Mouse (Mus musculus): ENCODE measurements at regions not wholly inside any gene's neighbourhood (a gene's known extent, or its start where the extent isn't known, plus 50 kb on each side); places are given as distances from the start of the nearest gene placed in this dataset.

GRCm38 (mm10) chr4:8431032-8431332 lies 192.1 kb upstream of the Car8 start:
- no peak for TF ChIP-seq CTCF (IDR thresholded peaks at IDR 0.05 in 2 of 3, conservative IDR thresholded peaks at IDR 0.05 in 1 of 3; ENCODE audit: control insufficient read depth in 1 of 3, insufficient read depth in 1 of 3, low read depth in 2 of 3, low read length in 3 of 3, poor library complexity in 1 of 3, severe bottlenecking in 1 of 3)
- no peak for TF ChIP-seq GATA1 (IDR thresholded peaks at IDR 0.05; ENCODE audit: low read depth, low read length)
- TF ChIP-seq SMC3 (IDR thresholded peaks at IDR 0.05; ENCODE audit: low read depth, low read length), result no peak
- TF ChIP-seq CHD1 (IDR thresholded peaks at IDR 0.05; ENCODE audit: low read depth, low read length), result no peak
- TF ChIP-seq POLR2A (IDR thresholded peaks at IDR 0.05; ENCODE audit: control insufficient read depth in 1 of 2, insufficient read depth in 1 of 2, low read depth in 1 of 2, low read length in 2 of 2, poor library complexity in 1 of 2), result no peak
- no peak for TF ChIP-seq POLR2AphosphoS2 (IDR thresholded peaks at IDR 0.05; ENCODE audit: low read length)
- TF ChIP-seq NRF1 (IDR thresholded peaks at IDR 0.05; ENCODE audit: insufficient read depth, low read depth, low read length, poor library complexity, severe bottlenecking), result no peak
- TF ChIP-seq MYC (IDR thresholded peaks at IDR 0.05; ENCODE audit: low read depth, low read length), result no peak
- TF ChIP-seq MXI1 (IDR thresholded peaks at IDR 0.05; ENCODE audit: low read depth, low read length), result no peak
- no peak for TF ChIP-seq NELFE (IDR thresholded peaks at IDR 0.05; ENCODE audit: low read depth, low read length)
- no peak for TF ChIP-seq POLR2AphosphoS5 (IDR thresholded peaks at IDR 0.05; ENCODE audit: borderline replicate concordance, low read depth, low read length)
- no peak for TF ChIP-seq HCFC1 (IDR thresholded peaks at IDR 0.05; ENCODE audit: low read depth, low read length)

All from MEL (cell line).